Mouse (Mus musculus): ENCODE measurements around the gene Ppp6r3.

The Ppp6r3 gene

DNA sequence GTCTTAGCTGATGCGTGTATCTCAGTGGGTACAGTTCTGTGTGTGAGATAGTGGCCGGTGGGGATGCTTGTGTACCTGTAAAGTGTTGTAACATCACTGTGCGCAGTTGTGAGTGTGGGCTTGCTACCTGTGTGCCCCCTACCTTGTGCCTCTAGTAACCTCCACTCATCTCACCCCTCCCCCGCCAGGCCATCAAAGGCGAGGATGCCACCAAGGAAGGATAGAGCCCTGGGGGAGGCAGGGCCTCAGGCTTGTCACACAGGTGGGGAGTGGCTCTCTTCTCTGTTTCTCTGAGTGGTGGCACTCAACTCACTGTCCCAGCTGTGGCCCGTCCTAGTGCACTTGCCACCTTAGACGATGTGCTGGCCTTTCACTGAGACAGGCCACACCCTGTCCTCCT, 144.5 kb downstream of the Ppp6r3 start:
- no peak for DNase-seq (ENCODE audit: low spot score)

DNA sequence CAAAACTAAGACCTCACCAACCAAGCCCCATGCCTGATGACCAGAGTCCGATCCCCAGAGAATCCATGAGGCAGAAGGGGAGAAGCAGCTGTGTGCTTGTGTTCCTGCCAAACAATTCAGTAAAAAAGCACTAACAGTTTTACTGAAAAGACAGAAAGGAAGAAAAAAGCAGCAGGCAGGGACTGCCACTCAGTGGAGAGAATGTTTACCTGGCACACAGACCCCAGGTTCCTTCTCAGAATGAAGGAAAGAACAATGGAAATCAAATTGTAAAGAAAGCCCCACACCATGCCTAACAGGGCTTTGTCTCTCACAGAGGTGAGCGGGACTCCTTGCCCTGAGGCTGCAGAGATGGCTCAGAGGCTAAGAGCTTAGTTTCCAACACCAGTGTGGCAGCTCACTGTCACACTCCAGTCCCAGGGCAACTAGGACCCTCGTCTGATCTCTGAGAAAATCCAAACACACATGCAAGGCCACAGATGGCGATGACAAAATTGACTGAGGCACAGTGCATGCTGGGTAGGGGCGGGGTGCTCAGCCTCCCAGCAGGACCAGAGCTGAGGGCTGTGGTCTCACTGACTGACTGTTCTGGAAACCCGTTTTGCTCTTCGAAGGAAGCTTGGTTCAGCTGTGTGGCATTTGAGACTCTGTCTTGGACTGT, 146.3 kb downstream of the Ppp6r3 start:
- DNase-seq (ENCODE audit: low spot score), result no peak

DNA sequence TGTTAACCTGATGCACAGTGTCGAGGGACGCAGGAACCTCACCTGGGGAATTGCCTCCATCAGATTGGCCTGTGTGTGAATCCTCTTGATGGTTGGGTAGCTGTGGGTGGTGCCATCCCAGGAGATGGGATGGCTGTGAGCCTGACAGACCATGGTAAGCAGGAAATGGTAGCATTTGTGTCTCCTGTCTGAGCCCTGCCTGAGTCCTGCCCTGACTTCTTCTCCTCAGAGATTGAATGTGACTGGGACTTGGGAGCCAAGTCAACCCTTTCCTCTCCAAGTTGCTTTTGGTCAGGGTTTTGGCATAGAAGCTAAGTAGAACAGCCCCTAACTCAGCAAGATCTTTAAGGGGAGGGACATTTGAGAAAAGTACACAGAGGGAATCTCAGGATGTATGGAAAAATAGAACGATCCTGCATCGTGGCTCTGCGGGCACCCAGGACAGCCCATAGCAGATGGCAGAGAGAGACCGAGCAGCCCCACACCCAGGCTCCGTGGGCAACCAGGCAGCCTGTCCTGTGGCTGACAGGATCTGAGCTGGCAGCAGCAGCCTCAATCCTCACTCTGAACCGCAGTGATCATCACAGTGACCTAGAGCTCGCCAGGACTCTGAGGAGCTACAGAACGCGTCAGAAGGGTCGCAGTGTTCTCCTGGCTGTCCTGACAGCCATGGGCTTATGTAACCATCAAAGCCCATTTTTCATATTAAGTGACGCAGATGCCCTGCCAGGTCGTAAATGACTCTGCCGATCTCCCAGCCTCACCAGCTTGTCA, 147.3 kb downstream of the Ppp6r3 start:
- DNase-seq (ENCODE audit: low spot score), result no peak

DNA sequence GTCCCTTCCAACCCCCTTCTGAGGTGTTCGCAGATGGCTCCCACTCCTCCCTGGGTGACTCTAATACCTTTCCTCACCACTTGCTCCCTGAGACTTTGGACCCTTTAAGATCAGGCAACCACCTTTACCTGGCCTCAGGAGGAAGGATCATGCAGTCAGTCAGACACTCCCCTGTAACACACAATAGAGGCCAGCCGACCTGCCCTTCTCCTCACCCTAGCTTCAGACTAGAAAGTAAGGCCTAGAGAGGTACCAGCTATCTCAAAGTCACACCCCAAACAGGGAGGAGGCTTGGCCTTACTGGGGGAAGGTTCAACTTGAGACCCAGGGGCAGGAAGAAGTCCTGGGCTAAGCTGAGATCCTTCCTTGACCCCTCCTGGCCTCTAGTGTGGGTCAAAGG, 151.3 kb downstream of the Ppp6r3 start:
- no peak for DNase-seq (ENCODE audit: low spot score)

GRCm38 (mm10) chr19:3422981-3423380, 152.6 kb downstream of the Ppp6r3 start:
- no peak for DNase-seq (ENCODE audit: low spot score)

DNA sequence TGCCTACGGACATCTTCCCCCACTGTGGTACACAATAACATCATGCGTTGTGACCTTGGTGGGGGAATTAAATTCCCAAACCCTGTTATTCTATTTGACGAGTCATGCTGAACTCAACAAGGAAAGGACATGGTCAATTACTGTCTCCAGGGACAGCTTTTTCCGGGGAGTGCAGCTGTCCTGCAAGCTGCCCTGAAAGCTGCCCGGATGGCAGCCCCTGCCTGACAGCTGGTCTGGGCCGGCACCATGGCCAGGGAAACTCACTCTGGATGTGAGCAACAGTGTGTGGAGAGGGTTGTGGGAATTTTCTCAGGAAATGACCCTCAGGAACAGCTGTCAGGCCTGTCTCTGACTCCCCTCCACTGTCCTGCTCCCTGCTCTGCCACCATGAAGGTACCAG, 153.1 kb downstream of the Ppp6r3 start:
- DNase-seq (ENCODE audit: low spot score), result no peak

DNA sequence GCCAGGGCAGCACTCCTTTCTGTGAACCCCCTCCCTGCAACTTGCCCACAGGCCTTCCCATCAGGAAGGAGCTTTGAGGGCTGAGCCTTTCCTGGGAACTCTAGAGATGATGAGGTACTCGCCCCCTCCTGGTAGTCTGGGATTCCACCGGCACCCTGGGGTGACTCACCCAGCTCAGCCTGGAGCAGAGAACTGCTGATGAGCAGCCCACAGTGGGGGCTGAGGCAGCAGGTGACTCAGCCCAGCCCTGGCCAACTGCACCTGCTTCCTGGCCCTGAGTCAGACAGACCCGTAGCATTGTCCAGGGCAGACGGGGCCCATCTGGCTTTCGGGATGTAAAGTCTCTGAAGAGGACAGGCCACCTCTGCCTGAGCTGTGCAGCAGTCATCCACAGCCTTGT, 156.3 kb downstream of the Ppp6r3 start:
- no peak for DNase-seq (ENCODE audit: low spot score)

- DNase-seq (ENCODE audit: low spot score), result no peak
These were observed 161.2 kb downstream of the Ppp6r3 start, which contains the start of gene Gal for GRCm38 (mm10) chr19:3414268-3414733. Gene Gal (minus strand): TSS chr19:3414544.

DNA sequence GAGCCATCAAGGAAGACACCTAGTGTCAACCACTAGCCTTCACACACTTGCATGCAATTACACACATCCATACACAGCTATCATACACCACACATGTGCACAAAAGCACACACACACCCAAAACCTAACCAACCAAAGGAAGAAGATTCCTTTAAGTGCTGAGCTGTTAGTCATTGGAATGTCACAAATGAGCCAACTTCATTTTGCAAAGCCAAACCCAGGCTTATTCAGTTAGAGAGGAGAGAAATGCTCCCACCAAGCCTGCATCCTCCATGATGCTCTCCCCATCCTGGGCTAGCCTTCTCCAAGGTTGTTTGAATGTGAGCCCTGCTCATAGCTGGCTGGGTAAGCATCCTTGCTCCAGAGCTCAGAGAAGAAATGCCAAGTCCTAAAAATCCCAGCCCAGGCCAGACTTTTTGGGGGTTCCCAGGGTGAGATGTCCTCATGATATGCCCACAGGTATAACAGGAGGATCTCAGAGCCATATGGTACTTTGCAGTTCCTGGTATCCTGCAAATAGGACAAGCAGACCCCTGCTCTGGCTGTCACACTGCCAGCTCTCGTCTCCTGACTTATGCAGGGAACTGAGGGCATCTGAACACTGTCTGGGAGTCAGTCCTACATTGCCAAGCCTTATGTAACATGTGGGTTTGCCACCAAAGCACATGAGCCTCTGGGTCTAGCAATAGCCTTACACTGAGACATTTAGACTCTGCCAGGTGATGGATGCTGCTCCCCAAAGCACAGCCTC, 169.8 kb downstream of the Ppp6r3 start:
- DNase-seq (ENCODE audit: low spot score), result no peak

Data from yolk sac, embryonic 10.5 days (tissue).